Mouse (Mus musculus): ENCODE data around the gene Sdr39u1.

DNA sequence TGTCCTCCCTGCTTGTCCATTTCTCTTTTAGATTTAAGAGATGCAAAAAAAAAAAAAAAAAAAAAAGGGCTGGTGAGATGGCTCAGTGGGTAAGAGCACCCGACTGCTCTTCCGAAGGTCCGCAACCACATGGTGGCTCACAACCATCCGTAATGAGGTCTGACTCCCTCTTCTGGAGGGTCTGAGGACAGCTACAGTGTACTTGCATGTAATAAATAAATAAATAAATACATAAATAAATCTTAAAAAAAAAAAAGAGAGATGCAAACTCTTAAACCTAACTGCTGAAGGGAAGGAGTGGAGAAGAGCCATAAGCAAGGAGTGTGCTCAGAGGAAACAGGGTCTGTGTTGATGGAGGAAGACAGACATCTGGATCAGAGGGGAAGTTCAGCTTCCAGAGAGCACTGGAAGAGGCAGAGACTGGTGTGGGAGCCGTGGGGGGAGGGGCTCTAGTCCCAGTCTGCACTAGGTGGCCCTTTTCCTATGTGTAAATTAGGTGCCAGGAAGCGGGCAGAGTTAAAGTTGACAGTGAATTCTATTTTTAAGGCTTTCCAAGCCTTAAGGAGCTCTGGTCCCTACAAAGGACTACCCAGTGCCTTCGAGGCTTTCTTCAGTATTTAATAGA, 21.7 kb downstream of the Sdr39u1 start:
- TF ChIP-seq CTCF (IDR thresholded peaks at IDR 0.05; ENCODE audit: borderline replicate concordance, insufficient read depth, low read depth, low read length) (peak; percentile 22; the same call in 1 of the 2 replicates), POLR2A (IDR thresholded peaks at IDR 0.05; ENCODE audit: borderline replicate concordance, insufficient read depth, low read length) (no peak)

Data from cerebellum, adult 2 months (tissue).